Mouse (Mus musculus): ENCODE data around the gene Acbd6. TPM values are rescaled to one million over a fixed set of nuclear protein-coding genes. Genes with fewer than 3 reads are reported as not detected.

The Acbd6 gene
- polyA plus RNA-seq, 1 experiment from 2014 or later, result 45.9 TPM

GRCm38 (mm10) chr1:155576432-155576831 is 18.5 kb downstream of the Acbd6 start:
- Histone ChIP-seq H3K9ac (ENCODE audit: low read length) (no peak overlapping the region), H3K36me3 (ENCODE audit: control insufficient read depth, insufficient read depth, low read length) (no peaks in the 10 kb centered on the region), H3K9me3 (replicated peaks; ENCODE audit: control insufficient read depth, low read length) (no peaks in the 10 kb centered on the region), H3K4me3 (replicated peaks; ENCODE audit: low read length) (no peak overlapping the region), H3K4me1 (ENCODE audit: control insufficient read depth, insufficient read depth, low read length) (no peaks in the 10 kb centered on the region), H3K4me2 (ENCODE audit: low read depth, low read length) (no peak overlapping the region), H3K27ac (ENCODE audit: low read length) (no peak overlapping the region), H3K27me3 (ENCODE audit: control insufficient read depth, insufficient read depth, low read length) (no peaks in the 10 kb centered on the region)
- WGBS, result 19% methylated on average over 2 of the region's 2 CpGs
- ATAC-seq (ENCODE audit: insufficient read depth, low FRiP score), result no peak

DNA sequence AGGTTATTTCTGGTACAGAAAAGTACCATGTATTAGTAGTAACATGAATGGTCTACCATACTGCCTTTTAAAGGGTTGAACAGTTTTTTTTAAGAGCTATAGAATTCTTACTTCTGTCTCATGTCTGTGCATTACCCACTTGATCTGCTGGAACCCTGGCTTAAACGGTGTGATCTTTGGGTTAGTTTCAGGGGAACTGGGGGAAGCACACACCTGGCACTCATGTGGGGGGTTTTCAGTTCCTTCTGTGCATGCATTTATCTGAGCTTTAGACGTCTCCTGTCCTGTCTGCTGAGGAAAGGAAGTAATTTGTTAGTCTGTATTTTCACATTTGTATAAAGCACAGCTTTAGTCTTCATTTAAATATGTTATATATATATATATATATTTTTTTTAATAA is 19.4 kb downstream of the Acbd6 start:
- H3K9ac ChIP-seq (ENCODE audit: low read length), result no peak overlapping the region
- ATAC-seq (ENCODE audit: insufficient read depth, low FRiP score), result no peak
- no peak overlapping the region for H3K4me2 ChIP-seq (ENCODE audit: low read depth, low read length)
- H3K9me3 ChIP-seq (replicated peaks; ENCODE audit: control insufficient read depth, low read length), result no peaks in the 10 kb centered on the region
- no peaks in the 10 kb centered on the region for H3K36me3 ChIP-seq (ENCODE audit: control insufficient read depth, insufficient read depth, low read length)
- H3K27me3 ChIP-seq (ENCODE audit: control insufficient read depth, insufficient read depth, low read length), result no peaks in the 10 kb centered on the region
- H3K4me3 ChIP-seq (replicated peaks; ENCODE audit: low read length), result no peak overlapping the region
- 83% methylated on average over 2 of the region's 2 CpGs for WGBS
- H3K27ac ChIP-seq (ENCODE audit: low read length), result no peak overlapping the region
- H3K4me1 ChIP-seq (ENCODE audit: control insufficient read depth, insufficient read depth, low read length), result no peaks in the 10 kb centered on the region

GRCm38 (mm10) chr1:155587961-155588360 is 30.0 kb downstream of the Acbd6 start:
- Histone ChIP-seq H3K9me3 (replicated peaks; ENCODE audit: control insufficient read depth, low read length) (no peaks in the 10 kb centered on the region; the same call in 1 of the 2 replicates), H3K4me2 (ENCODE audit: low read depth, low read length) (no peak overlapping the region), H3K9ac (ENCODE audit: low read length) (no peak overlapping the region), H3K27me3 (ENCODE audit: control insufficient read depth, insufficient read depth, low read length) (no peaks in the 10 kb centered on the region), H3K4me1 (ENCODE audit: control insufficient read depth, insufficient read depth, low read length) (no peaks in the 10 kb centered on the region), H3K4me3 (replicated peaks; ENCODE audit: low read length) (no peak overlapping the region), H3K27ac (ENCODE audit: low read length) (no peak overlapping the region), H3K36me3 (ENCODE audit: control insufficient read depth, insufficient read depth, low read length) (no peaks in the 10 kb centered on the region)
- whole genome bisulfite sequencing, result 91% methylated on average over 2 of the region's 2 CpGs
- ATAC-seq (ENCODE audit: insufficient read depth, low FRiP score), result no peak

- H3K36me3 ChIP-seq (ENCODE audit: control insufficient read depth, insufficient read depth, low read length), result no peaks in the 10 kb centered on the region
- no peak overlapping the region for H3K4me2 ChIP-seq (ENCODE audit: low read depth, low read length)
- no peaks in the 10 kb centered on the region for H3K27me3 ChIP-seq (ENCODE audit: control insufficient read depth, insufficient read depth, low read length)
- ATAC-seq (ENCODE audit: insufficient read depth, low FRiP score), result no peak
- 16% methylated on average over 1 of the region's 1 CpGs for WGBS
- no peak overlapping the region for H3K27ac ChIP-seq (ENCODE audit: low read length)
- H3K9me3 ChIP-seq (replicated peaks; ENCODE audit: control insufficient read depth, low read length), result no peaks in the 10 kb centered on the region
- no peaks in the 10 kb centered on the region for H3K4me1 ChIP-seq (ENCODE audit: control insufficient read depth, insufficient read depth, low read length)
- no peak overlapping the region for H3K9ac ChIP-seq (ENCODE audit: low read length)
- no peak overlapping the region for H3K4me3 ChIP-seq (replicated peaks; ENCODE audit: low read length)
Measured at GRCm38 (mm10) chr1:155594141-155594540, 36.2 kb downstream of the Acbd6 start.

- no peak for ATAC-seq (ENCODE audit: insufficient read depth, low FRiP score)
- Histone ChIP-seq H3K9me3 (replicated peaks; ENCODE audit: control insufficient read depth, low read length) (no peaks in the 10 kb centered on the region), H3K27ac (ENCODE audit: low read length) (no peak overlapping the region), H3K36me3 (ENCODE audit: control insufficient read depth, insufficient read depth, low read length) (no peaks in the 10 kb centered on the region), H3K4me3 (replicated peaks; ENCODE audit: low read length) (no peak overlapping the region), H3K9ac (ENCODE audit: low read length) (no peak overlapping the region), H3K27me3 (ENCODE audit: control insufficient read depth, insufficient read depth, low read length) (no peaks in the 10 kb centered on the region), H3K4me2 (ENCODE audit: low read depth, low read length) (no peak overlapping the region), H3K4me1 (ENCODE audit: control insufficient read depth, insufficient read depth, low read length) (no peaks in the 10 kb centered on the region)
- 90% methylated on average over 3 of the region's 3 CpGs for WGBS
Measured at GRCm38 (mm10) chr1:155596576-155596975, 38.7 kb downstream of the Acbd6 start.

DNA sequence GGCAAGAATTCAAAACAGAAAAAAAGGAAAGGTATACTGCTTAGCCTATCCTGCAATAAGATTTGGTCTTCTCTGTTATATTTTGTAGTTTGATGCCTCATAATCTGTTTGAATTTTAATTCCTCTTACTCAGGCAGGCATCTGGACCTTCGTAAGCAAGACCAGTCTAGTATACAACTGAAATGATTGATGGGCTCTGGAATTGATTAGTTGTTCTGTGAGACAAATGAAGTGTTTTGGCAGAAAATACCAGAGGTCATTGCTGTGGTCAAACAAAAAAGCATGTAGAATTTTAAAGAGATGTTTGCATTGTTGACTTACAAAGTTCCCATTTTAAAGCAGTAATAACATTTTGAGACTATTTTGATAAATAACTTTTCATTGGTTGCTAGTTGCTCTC is 46.8 kb downstream of the Acbd6 start:
- no peak overlapping the region for H3K4me2 ChIP-seq (ENCODE audit: low read depth, low read length)
- no peaks in the 10 kb centered on the region for H3K9me3 ChIP-seq (replicated peaks; ENCODE audit: control insufficient read depth, low read length)
- no peak overlapping the region for H3K27ac ChIP-seq (ENCODE audit: low read length)
- H3K9ac ChIP-seq (ENCODE audit: low read length), result no peak overlapping the region
- no peaks in the 10 kb centered on the region for H3K4me1 ChIP-seq (ENCODE audit: control insufficient read depth, insufficient read depth, low read length)
- H3K4me3 ChIP-seq (replicated peaks; ENCODE audit: low read length), result no peak overlapping the region
- H3K27me3 ChIP-seq (ENCODE audit: control insufficient read depth, insufficient read depth, low read length), result no peaks in the 10 kb centered on the region
- 41% methylated on average over 1 of the region's 1 CpGs for WGBS
- no peaks in the 10 kb centered on the region for H3K36me3 ChIP-seq (ENCODE audit: control insufficient read depth, insufficient read depth, low read length)
- ATAC-seq (ENCODE audit: insufficient read depth, low FRiP score), result no peak

DNA sequence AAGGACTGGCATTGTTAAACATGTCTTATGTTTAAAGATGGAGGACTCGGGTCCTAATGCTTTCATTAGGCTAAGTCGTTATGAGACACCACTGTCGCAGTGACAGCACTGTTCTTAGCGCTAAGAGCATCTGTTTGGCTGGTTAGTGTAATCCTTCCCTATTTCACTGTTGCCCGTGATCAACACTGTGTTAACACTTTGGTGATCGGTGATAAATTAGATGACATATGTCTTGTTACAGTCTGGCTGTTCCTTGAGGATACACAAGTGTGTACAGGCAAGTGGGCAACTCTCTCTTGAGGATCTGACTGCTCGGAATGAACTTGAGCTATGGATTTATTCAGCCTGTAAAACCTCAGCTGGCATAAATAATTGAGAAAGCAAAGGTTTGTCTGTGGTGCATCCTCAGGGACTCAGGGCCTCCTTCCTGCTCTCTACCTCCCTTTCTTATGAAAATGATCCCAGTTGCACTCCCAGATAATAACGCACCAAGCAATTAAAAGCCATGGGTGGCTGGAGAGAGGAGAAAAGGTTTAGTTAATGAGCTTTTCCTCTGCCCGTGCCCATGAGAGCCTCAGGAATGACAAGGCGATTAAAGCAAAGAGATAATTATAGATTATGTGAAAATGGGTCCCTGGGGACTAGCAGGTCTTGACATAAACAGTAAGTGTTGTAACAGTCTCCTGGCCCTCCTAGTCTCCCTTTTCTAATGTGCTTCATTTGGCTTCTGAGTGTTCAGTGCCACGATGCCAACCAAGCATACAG is 47.7 kb downstream of the Acbd6 start:
- WGBS, result 55% methylated on average over 11 of the region's 11 CpGs

DNA sequence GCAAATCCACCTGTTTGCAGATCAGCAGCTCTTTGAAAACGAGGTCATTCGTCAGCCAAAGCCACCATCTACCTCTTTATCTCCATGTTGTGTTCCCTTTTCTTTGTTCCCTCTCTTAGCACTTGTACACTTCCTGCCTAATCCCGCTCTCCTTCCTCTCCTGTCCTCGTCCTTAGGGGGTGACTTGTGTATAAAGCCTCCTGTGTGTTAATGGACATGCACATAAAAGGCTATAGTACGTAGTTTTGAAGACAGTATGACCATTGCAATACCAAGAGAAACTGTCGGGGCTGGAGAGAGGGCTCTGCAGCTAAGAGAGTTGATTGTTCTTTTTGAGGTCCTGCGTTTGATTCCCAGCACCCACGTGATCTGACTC is 48.2 kb downstream of the Acbd6 start:
- ATAC-seq (ENCODE audit: insufficient read depth, low FRiP score), result no peak
- no peak overlapping the region for H3K27ac ChIP-seq (ENCODE audit: low read length)
- H3K36me3 ChIP-seq (ENCODE audit: control insufficient read depth, insufficient read depth, low read length), result no peaks in the 10 kb centered on the region
- no peak overlapping the region for H3K9ac ChIP-seq (ENCODE audit: low read length)
- WGBS, result 79% methylated on average over 8 of the region's 8 CpGs
- no peak overlapping the region for H3K4me3 ChIP-seq (replicated peaks; ENCODE audit: low read length)
- H3K4me2 ChIP-seq (ENCODE audit: low read depth, low read length), result no peak overlapping the region
- H3K9me3 ChIP-seq (replicated peaks; ENCODE audit: control insufficient read depth, low read length), result no peaks in the 10 kb centered on the region
- H3K27me3 ChIP-seq (ENCODE audit: control insufficient read depth, insufficient read depth, low read length), result no peaks in the 10 kb centered on the region
- no peaks in the 10 kb centered on the region for H3K4me1 ChIP-seq (ENCODE audit: control insufficient read depth, insufficient read depth, low read length)

More for the DNA sequence above, 47.7 kb downstream of the Acbd6 start:
- no peaks in the 10 kb centered on the region for H3K9me3 ChIP-seq (replicated peaks; ENCODE audit: control insufficient read depth, low read length)
- no peak overlapping the region for H3K27ac ChIP-seq (ENCODE audit: low read length)
- no peaks in the 10 kb centered on the region for H3K4me1 ChIP-seq (ENCODE audit: control insufficient read depth, insufficient read depth, low read length)
- no peaks in the 10 kb centered on the region for H3K27me3 ChIP-seq (ENCODE audit: control insufficient read depth, insufficient read depth, low read length)
- no peak overlapping the region for H3K9ac ChIP-seq (ENCODE audit: low read length)
- H3K4me2 ChIP-seq (ENCODE audit: low read depth, low read length), result no peak overlapping the region
- no peaks in the 10 kb centered on the region for H3K36me3 ChIP-seq (ENCODE audit: control insufficient read depth, insufficient read depth, low read length)
- H3K4me3 ChIP-seq (replicated peaks; ENCODE audit: low read length), result no peak overlapping the region
- no peak for ATAC-seq (ENCODE audit: insufficient read depth, low FRiP score)

DNA sequence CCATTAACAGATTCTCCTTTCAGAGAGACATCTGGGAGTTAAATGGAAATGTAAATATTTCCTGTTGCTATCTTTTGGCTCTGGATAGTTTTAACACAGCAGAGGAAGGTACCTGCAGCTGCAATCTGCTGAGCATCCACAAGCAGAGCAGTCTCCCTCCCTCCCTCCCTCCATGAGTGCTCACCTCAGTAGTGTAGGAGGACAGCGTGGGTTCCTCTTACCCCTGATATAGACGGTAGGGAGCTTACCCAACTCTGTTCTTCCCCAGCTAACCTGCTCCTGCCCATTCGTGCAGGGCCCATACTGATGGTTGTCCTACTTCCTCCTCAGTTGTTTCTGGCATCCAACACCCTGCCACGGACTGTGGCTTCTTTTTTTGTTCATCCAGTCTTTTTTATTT is 50.6 kb downstream of the Acbd6 start:
- WGBS, result 73% methylated on average over 4 of the region's 4 CpGs

More for the DNA sequence above, 50.6 kb downstream of the Acbd6 start:
- H3K4me1 ChIP-seq (ENCODE audit: control insufficient read depth, insufficient read depth, low read length), result no peaks in the 10 kb centered on the region
- no peak overlapping the region for H3K4me2 ChIP-seq (ENCODE audit: low read depth, low read length)
- no peak overlapping the region for H3K9ac ChIP-seq (ENCODE audit: low read length)
- H3K27me3 ChIP-seq (ENCODE audit: control insufficient read depth, insufficient read depth, low read length), result no peaks in the 10 kb centered on the region
- no peak for ATAC-seq (ENCODE audit: insufficient read depth, low FRiP score)
- no peaks in the 10 kb centered on the region for H3K9me3 ChIP-seq (replicated peaks; ENCODE audit: control insufficient read depth, low read length)
- H3K36me3 ChIP-seq (ENCODE audit: control insufficient read depth, insufficient read depth, low read length), result no peaks in the 10 kb centered on the region
- no peak overlapping the region for H3K4me3 ChIP-seq (replicated peaks; ENCODE audit: low read length)
- H3K27ac ChIP-seq (ENCODE audit: low read length), result no peak overlapping the region

Data from stomach, embryonic 16.5 days (tissue).